Mouse (Mus musculus) spleen, adult 2 months (tissue): ENCODE results near the gene Ahdc1.

Experiments
- CTCF ChIP-seq: fragments of 200-500 bp; IDR thresholded peaks from 2 replicates; pipeline ENCODE4 v1.5.1; 2011; ENCODE audit warnings: mild to moderate bottlenecking, inconsistent platforms; ENCODE audit not compliant: insufficient read depth, insufficient read length, insufficient replicate concordance; ENCODE audit errors: extremely low read depth
- POLR2A ChIP-seq: fragments of 200-500 bp; IDR thresholded peaks from 2 replicates; pipeline ENCODE4 v1.6.1; 2011; ENCODE audit warnings: low read depth, low read length, inconsistent platforms

GRCm38 (mm10) chr4:133042651-133043635, 31.9 kb downstream of the Ahdc1 start:
- no peak for TF ChIP-seq CTCF
- no peak for TF ChIP-seq POLR2A
